Mouse (Mus musculus): ENCODE measurements around the gene Grb2. TPM values are rescaled to one million over a fixed set of nuclear protein-coding genes. Genes with fewer than 3 reads are reported as not detected.

The Grb2 gene
- total RNA-seq, 2 experiments from 2014 or later = 116 to 135 TPM

DNA sequence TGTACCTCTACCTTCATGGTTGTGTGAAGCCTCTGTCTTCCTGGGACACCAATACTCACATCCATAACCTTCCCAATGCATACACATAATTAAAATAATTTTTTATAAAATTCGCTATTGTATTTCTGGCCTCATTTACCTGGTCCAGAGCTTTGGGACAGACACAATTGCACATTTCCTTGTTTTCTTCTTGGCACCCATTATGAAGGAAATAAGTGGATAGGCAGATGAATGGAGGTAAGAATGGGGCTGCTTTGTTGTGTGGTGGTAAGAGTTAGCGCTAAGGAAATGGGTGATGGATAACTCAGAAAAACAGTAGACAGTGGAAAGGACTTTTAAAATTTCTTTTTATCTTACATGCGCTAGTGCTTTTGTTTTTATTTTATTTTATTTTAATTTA, 5.0 kb upstream of the Grb2 start:
- no peak for DNase-seq (ENCODE audit: low spot score in 2 of 2)

DNA sequence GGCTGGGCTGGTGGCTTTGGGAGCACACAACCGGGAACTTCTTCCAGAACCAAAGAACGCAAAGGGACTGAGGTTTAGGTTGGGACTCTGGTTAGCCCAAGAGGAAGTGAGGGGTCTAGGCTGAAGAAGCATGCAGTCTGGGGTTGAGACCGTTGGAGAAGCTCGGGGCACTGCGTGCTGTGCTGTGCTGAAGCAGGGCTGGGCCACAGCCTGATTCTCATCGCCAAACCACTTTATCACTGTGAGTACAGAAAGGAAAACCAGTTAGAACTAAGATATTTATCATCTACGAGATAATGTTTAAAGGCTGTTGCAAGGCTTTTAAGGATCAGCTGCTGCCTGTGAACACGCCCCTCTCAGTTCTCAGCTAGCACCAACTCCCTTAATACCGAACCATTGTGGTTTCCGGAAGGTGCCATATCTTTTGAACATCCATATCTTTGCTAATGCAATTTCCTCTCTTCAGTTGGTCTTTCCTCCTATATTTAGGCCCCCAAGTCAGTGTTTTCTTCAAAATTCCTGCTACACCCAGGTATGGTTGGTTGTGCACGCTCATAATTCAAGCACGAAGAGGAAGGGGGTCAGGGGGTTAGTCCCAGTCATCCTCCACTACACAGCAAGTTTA, 4.4 kb upstream of the Grb2 start:
- no peak for DNase-seq (ENCODE audit: low spot score in 2 of 2)

GRCm38 (mm10) chr11:115712268-115712667, 3.9 kb upstream of the Grb2 start:
- DNase-seq (ENCODE audit: low spot score in 2 of 2) = no peak

GRCm38 (mm10) chr11:115711133-115711532, 2.7 kb upstream of the Grb2 start:
- no peak for DNase-seq (ENCODE audit: low spot score in 2 of 2)

- no peak for DNase-seq (ENCODE audit: low spot score in 2 of 2)
These were observed 1.6 kb upstream of the Grb2 start for GRCm38 (mm10) chr11:115709829-115710559.

DNA sequence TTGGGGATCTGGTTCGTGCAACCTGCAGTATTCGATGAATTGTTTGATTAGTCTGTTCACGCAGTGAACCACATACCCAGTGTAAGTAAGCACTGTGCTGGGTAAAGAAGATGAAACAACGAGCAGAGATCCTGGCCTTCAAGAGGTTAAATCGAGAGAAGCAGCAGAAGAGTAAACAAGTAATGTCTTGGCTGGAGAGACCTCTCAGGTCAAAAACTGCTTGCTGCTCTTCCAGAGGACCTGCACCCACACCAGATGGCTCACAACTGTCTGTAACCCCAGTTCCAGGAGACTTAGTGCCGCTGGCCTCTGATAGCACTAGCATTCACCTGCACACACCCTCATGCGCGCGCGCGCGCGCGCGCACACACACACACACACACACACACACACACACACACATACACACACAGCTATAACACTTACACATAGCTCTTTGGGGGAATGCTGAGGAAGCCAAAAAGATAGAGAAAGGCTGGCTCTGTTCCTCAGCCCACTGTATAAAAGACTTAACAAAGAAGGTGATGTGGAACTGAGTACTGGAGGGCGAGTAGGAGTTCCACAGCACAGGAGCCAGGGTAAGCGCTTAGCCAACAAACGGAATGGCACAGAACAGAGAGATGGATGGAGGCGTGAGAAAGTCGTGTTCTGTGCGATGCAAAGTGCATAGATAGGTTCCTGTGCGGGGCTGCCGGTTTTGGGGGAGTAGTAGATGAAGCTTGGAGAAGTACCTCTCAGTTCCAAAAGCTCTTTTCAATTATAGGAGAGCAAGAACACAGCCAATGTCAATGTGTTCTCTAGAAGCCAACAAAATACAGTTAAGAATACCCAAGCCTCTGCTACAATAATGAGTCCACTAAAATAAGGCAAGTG, 795 bp upstream of the Grb2 start:
- DNase-seq (ENCODE audit: low spot score in 2 of 2) = no peak

GRCm38 (mm10) chr11:115707313-115708208, 836 bp downstream of the Grb2 start:
- peak; percentile 50 to 51 for DNase-seq (ENCODE audit: low spot score in 2 of 2)

GRCm38 (mm10) chr11:115706584-115706983, 1.8 kb downstream of the Grb2 start:
- no peak for DNase-seq (ENCODE audit: low spot score in 2 of 2)

GRCm38 (mm10) chr11:115705561-115705960, 2.8 kb downstream of the Grb2 start:
- DNase-seq (ENCODE audit: low spot score in 2 of 2) = no peak

DNA sequence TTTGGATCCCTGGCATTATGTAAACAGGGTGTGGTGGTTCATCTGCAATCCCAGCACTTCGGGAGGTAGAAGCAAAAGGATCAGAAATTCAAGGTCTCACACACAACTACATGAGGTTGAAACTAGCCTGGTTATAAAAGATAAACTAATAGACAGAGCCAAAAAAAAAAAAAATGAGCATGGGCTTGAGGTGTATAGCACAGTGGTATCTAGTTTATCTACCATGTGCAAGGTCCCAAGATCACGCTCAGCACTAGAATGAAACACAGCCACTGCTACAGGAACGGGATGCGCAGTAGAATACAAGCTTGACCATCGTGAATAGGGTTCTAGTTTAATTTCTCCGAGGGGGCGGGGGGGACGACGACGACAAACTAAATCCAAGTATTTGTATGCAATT, 3.7 kb downstream of the Grb2 start:
- no peak for DNase-seq (ENCODE audit: low spot score in 2 of 2)

GRCm38 (mm10) chr11:115703466-115703865, 4.9 kb downstream of the Grb2 start:
- DNase-seq (ENCODE audit: low spot score in 2 of 2) = no peak

- DNase-seq (ENCODE audit: low spot score in 2 of 2) = peak; percentile 46 to 69
These were observed 9.2 kb downstream of the Grb2 start for GRCm38 (mm10) chr11:115698986-115699728.

DNA sequence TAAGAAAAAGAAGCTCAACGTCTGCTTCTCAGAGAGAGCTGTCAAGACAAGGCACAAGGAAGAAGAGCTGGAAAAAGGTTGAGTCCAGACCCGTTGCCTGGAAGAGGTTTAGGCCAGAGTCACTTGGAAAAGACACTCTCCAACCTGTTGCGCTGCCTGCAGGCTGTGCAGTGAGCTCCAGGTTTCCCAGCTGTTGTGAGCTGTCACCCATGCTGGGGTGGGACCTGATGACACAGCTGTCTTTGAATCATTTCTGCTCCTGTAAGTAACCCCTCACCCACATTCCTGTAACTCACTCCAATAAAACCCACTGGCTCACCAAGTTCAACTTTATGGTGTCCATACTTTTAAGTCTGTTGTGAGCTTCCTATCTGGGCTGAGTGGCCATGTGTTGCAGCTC, 10.7 kb downstream of the Grb2 start:
- DNase-seq (ENCODE audit: low spot score in 2 of 2) = no peak

DNA sequence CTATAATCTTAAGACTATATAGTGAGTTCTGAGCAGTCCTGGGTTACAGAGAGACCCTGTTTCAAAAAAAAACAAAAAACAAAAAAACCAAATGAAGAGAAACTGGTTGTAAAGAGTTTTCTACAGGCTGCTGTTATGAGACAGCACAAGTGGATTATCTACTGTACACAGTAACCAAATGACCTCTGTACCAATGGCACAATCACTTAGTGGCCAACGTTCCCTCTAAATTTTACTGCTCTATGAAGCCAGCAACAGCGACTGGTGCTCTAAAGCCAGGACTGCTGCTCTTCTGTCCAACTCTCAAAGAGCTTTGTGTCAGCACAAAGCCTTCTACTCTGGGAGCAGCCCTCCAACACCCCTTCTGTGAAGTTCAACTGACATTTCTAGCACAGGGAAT, 11.3 kb downstream of the Grb2 start:
- no peak for DNase-seq (ENCODE audit: low spot score in 2 of 2)

DNA sequence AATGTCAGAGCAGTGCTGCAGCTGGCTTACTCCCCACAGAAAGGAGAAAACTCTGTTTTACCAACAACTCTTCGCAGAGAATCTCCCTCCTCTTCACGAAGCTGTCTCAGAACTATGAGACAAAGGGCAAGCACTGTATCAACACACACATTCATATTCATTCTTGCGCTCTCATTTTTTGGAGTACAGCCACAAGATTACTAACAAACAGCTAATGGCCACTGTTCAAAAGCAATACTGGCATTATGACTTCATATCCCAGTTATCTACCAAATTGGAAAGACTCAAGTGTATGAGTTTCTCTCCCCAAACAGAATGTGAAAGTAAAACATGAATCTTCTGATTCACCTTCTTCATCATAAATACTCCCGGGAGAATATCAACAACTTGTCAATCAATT, 11.9 kb downstream of the Grb2 start:
- no peak for DNase-seq (ENCODE audit: low spot score in 2 of 2)

DNA sequence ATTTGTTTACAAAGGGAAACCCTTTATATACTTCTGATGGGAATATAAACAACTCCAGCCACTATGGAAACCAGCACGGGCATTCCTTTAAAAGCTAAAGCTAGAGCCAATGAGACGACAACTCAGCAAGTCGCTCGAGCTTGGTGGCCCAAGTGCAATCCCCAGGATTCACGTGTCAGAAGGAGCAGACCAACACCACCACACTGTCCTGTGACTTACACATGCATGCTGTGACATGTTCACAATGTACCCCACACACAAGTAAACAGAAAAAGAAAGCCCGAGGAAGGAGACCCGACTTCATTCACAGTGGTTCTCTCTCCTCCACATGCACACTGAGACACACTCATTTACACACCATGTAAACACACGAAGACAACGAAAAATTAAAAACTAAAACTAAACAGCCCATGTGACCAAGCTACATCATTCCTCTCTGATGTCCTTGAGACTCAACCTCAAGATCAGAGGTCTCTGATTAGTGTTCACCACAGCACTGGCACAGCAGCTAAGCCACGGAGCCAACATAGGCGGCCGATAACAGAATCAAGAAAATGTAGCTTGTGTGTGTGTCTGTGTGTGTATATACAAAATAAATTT, 14.3 kb downstream of the Grb2 start:
- DNase-seq (ENCODE audit: low spot score in 2 of 2) = no peak

DNA sequence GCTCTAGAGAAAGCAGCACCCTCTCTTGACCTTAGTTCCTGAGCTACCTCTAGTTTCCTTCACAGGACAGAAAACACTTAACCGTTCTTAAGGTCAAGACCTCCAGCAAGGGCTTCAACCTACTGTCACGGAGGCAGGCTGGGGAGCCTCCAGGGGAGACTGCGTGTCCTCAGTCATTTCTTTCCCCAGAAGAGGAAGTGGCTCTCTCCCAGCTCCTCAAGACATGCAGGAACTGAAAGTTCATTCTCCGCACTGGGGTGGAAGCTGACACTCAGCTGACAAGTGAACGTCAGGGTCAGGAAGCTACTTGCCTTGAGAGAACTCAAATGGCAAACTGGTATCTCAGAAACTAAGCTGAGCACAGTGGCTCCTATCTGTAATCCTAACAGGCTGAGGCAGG, 15.6 kb downstream of the Grb2 start:
- DNase-seq (ENCODE audit: low spot score in 2 of 2) = no peak

- no peak for DNase-seq (ENCODE audit: low spot score in 2 of 2)
These were observed 16.4 kb downstream of the Grb2 start for GRCm38 (mm10) chr11:115691976-115692375.

DNA sequence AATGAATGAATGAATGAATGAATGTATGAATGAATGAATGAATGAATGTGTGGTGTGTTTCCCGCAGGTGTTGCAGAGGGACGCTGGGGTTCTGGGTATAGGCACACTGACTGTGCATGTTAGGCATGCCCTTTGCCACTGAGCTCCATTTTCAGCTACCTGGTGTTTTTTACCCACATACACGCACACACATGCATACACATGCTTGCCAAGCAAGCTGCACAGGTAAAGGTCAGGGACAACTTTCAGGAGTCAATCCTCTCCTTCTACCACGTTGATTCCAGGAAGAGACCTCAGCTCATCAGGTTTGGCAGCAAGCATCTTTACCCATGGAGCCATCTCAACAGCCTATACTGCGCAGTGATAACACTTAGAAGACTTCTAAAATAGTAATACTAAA, 16.9 kb downstream of the Grb2 start:
- no peak for DNase-seq (ENCODE audit: low spot score in 2 of 2)

GRCm38 (mm10) chr11:115691013-115691412, 17.4 kb downstream of the Grb2 start:
- DNase-seq (ENCODE audit: low spot score in 2 of 2) = no peak
